Mouse (Mus musculus): ENCODE results near the gene Ptpn5.

GRCm38 (mm10) chr7:47132180-47132930 lies 1.1 kb downstream of the Ptpn5 start:
- TF ChIP-seq CTCF (IDR thresholded peaks at IDR 0.05; ENCODE audit: control insufficient read depth, insufficient read depth, insufficient replicate concordance, low read depth, low read length) = no peak
- TF ChIP-seq POLR2A (IDR thresholded peaks at IDR 0.05; ENCODE audit: control insufficient read depth, low read depth, low read length) = no peak

Measured in testis, adult 2 months (tissue).